Comparison of ENCODE assay signal across 9 mouse cellular contexts in the genomic region with DNA sequence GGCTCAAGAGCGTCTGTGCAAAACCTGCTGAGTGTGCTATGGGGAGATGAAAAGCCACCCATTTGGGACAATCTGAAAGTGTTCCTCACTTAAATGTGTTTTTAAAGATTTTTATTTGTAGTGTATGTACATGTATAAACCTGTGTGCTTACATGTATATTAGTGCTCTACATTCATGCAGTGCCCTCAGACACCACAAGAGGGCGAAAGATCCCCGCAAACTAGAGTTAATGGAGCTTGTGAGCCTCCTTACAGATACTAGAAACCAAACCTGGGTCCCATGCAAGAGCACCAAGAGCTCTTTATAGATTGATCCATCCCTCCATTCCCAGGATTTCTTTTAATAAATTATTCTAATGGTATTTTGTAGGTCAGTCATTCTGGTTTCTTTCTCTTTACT. TPM values are rescaled to one million over a fixed set of nuclear protein-coding genes. Genes with fewer than 3 reads are reported as not detected.
DNase-seq lines count a peak whose midpoint lies in the region; ATAC-seq and TF ChIP-seq lines count a peak whose summit lies in the region.
"Had no signal": no experiment of that assay in that cellular context is flagged by ENCODE, and none has a peak within 500 bp of the region (broad histone marks: within the 10 kb centered on the region; RNA-seq: fewer than 3 reads in every experiment).

No protein-coding gene starts in this region.

- 44% methylated on average over 3 of the region's 3 CpGs for WGBS in kidney, embryonic 16.5 days
- 45% methylated on average over 3 of the region's 3 CpGs for WGBS in thymus, adult 2 months

- H3K79me2 ChIP-seq in CH12.LX (replicated peaks; ENCODE audit: control insufficient read depth, extremely low read depth, insufficient read depth, poor library complexity, severe bottlenecking) = no peaks in the 10 kb centered on the region

- TF ChIP-seq EP300 in CH12.LX (IDR thresholded peaks at IDR 0.05; ENCODE audit: low read length) = no peak

- peak; percentile 92 to 94 for TF ChIP-seq CTCF in CH12.LX (conservative IDR thresholded peaks at IDR 0.05 in 1 of 2, IDR thresholded peaks at IDR 0.05 in 1 of 2; ENCODE audit: low read depth in 2 of 2, low read length in 2 of 2)
- no peak for TF ChIP-seq CTCF in thymus, adult 2 months (IDR thresholded peaks at IDR 0.05; ENCODE audit: borderline replicate concordance, control insufficient read depth, extremely low read depth, insufficient read depth, low read length, poor library complexity)

- peak; percentile 66 for DNase-seq in kidney, adult 18-20 months
- peak; percentile 80 for DNase-seq in CH12.LX (ENCODE audit: extremely low read depth)
- DNase-seq in heart, postnatal 4 days = peak; percentile 63
- DNase-seq in lung, postnatal 36 days = peak; percentile 86
- DNase-seq in thymus, adult 2 months = peak; percentile 79
- DNase-seq in frontal cortex, postnatal 14 days (ENCODE audit: low spot score in 2 of 2) = no peak

- no peak overlapping the region for H3K27ac ChIP-seq in kidney, embryonic 16.5 days (ENCODE audit: low read length)
- H3K27ac ChIP-seq in CH12.LX (ENCODE audit: insufficient read depth, low read depth) = no peak overlapping the region
- no peak overlapping the region for H3K27ac ChIP-seq in thymus, adult 2 months (ENCODE audit: control insufficient read depth, insufficient read depth, low read length)
- H3K27ac ChIP-seq: lung, embryonic 15.5 days had no signal

- in situ Hi-C loops in CH12.LX (cut with MboI; ENCODE audit: low pct_ligation_motif_present, low pct_unique_long_range_greater_than_20kb, low sequenced_read_pairs) = loop anchor here (10.0 kb wide), 1 partner anchor 179 kb away; a partner anchor contains a TSS

- H3K4me2 ChIP-seq in kidney, embryonic 16.5 days (replicated peaks; ENCODE audit: low read depth, low read length) = no peak overlapping the region
- H3K4me2 ChIP-seq in CH12.LX (ENCODE audit: insufficient read depth, low read depth, poor library complexity, severe bottlenecking) = no peak overlapping the region
- H3K4me2 ChIP-seq: lung, embryonic 15.5 days had no signal

- no peaks in the 10 kb centered on the region for H3K36me3 ChIP-seq in kidney, embryonic 16.5 days (ENCODE audit: insufficient read depth, low read length)
- H3K36me3 ChIP-seq in CH12.LX (replicated peaks in 1 of 2; ENCODE audit: control insufficient read depth in 1 of 2, insufficient read depth in 1 of 2, low read length in 1 of 2) = no peaks in the 10 kb centered on the region
- no peaks in the 10 kb centered on the region for H3K36me3 ChIP-seq in thymus, adult 2 months (ENCODE audit: control insufficient read depth, insufficient read depth, low read length)
- H3K36me3 ChIP-seq: lung, embryonic 15.5 days had no signal

- no peaks in the 10 kb centered on the region for H3K4me1 ChIP-seq in kidney, embryonic 16.5 days (ENCODE audit: insufficient read depth, low read length)
- peaks cover 0 to 18% of the 10 kb centered on the region in 2 experiments; a peak in 2 of 4 replicates for H3K4me1 ChIP-seq in CH12.LX (ENCODE audit: control insufficient read depth in 1 of 2, insufficient read depth in 2 of 2)
- no peaks in the 10 kb centered on the region for H3K4me1 ChIP-seq in thymus, adult 2 months (replicated peaks; ENCODE audit: control insufficient read depth, insufficient read depth, low read length)
- H3K4me1 ChIP-seq: lung, embryonic 15.5 days had no signal

- dilution Hi-C loops in CH12.LX (cut with MboI; ENCODE audit: extremely low pct_ligation_motif_present, extremely low pct_unique_long_range_greater_than_20kb, low sequenced_read_pairs) = no loop called here

- no peaks in the 10 kb centered on the region for H3K27me3 ChIP-seq in kidney, embryonic 16.5 days (ENCODE audit: insufficient read depth, low read length)
- H3K27me3 ChIP-seq in CH12.LX (replicated peaks) = no peaks in the 10 kb centered on the region
- H3K27me3 ChIP-seq in thymus, adult 2 months (ENCODE audit: control insufficient read depth, insufficient read depth, low read length) = no peaks in the 10 kb centered on the region
- H3K27me3 ChIP-seq: lung, embryonic 15.5 days had no signal

- no peak overlapping the region for H3K9ac ChIP-seq in kidney, embryonic 16.5 days (replicated peaks; ENCODE audit: low read length)
- H3K9ac ChIP-seq in CH12.LX (ENCODE audit: insufficient read depth, low read depth) = no peak overlapping the region
- H3K9ac ChIP-seq: lung, embryonic 15.5 days had no signal

- peak; percentile 94 for TF ChIP-seq RAD21 in CH12.LX (IDR thresholded peaks at IDR 0.05; ENCODE audit: low read depth, low read length)

- no peak for TF ChIP-seq POLR2A in CH12.LX (IDR thresholded peaks at IDR 0.05; ENCODE audit: low read depth, low read length)
- no peak for TF ChIP-seq POLR2A in thymus, adult 2 months (IDR thresholded peaks at IDR 0.05; ENCODE audit: control insufficient read depth, extremely low read depth, insufficient read depth, low read length, poor library complexity)

- H3K4me3 ChIP-seq in kidney, embryonic 16.5 days (ENCODE audit: low read length) = no peak overlapping the region
- H3K4me3 ChIP-seq in CH12.LX (replicated peaks in 1 of 3; ENCODE audit: low read depth in 2 of 3, low read length in 2 of 3, poor library complexity in 1 of 3) = no peak overlapping the region
- H3K4me3 ChIP-seq in thymus, adult 2 months (ENCODE audit: control insufficient read depth, insufficient read depth, low read length) = no peak overlapping the region
- H3K4me3 ChIP-seq: lung, embryonic 15.5 days had no signal

- peaks cover under 1% of the 10 kb centered on the region; the same call in 1 of the 2 replicates for H3K9me3 ChIP-seq in kidney, embryonic 16.5 days (ENCODE audit: low read length)
- H3K9me3 ChIP-seq in CH12.LX (replicated peaks; ENCODE audit: low read length) = no peaks in the 10 kb centered on the region
- H3K9me3 ChIP-seq: lung, embryonic 15.5 days had no signal

- ATAC-seq in kidney, embryonic 16.5 days (ENCODE audit: low FRiP score, low TSS enrichment) = no peak
- ATAC-seq in activated CD4-positive, CD25-positive, alpha-beta regulatory T cell, adult 4 months = peak; percentile 61

TF ChIP-seq in CH12.LX, 34 proteins besides CTCF, POLR2A, EP300 and RAD21:
- no peak for TF ChIP-seq CHD1 (IDR thresholded peaks at IDR 0.05; ENCODE audit: low read depth, low read length)
- no peak for TF ChIP-seq JUND (conservative IDR thresholded peaks at IDR 0.05; ENCODE audit: low read depth, low read length)
- TF ChIP-seq UBTF (IDR thresholded peaks at IDR 0.05; ENCODE audit: low read depth, low read length) = no peak
- TF ChIP-seq NRF1 (IDR thresholded peaks at IDR 0.05; ENCODE audit: low read depth, low read length) = no peak
- no peak for TF ChIP-seq NELFE (IDR thresholded peaks at IDR 0.05; ENCODE audit: low read depth, low read length)
- no peak for TF ChIP-seq JUN (IDR thresholded peaks at IDR 0.05; ENCODE audit: insufficient read depth, low read depth, low read length)
- no peak for TF ChIP-seq TCF12 (IDR thresholded peaks at IDR 0.05; ENCODE audit: low read depth, low read length)
- peak; percentile 63 for TF ChIP-seq ZC3H11A (IDR thresholded peaks at IDR 0.05; ENCODE audit: low read depth, low read length)
- TF ChIP-seq GABPA (IDR thresholded peaks at IDR 0.05; ENCODE audit: insufficient replicate concordance, low read depth, low read length) = no peak
- peak; percentile 95 for TF ChIP-seq SMC3 (IDR thresholded peaks at IDR 0.05; ENCODE audit: low read depth, low read length)
- TF ChIP-seq IRF4 (IDR thresholded peaks at IDR 0.05; ENCODE audit: low read depth, low read length) = no peak

RNA-seq across cellular contexts. Expression of a gene that starts 17.3 kb away (rescaled TPM):
- polyA plus RNA-seq in kidney, embryonic 16.5 days (2015; fragmentation: Nextera tagmentation; extraction: Ambion mirVana) = 1.1 and 1.3 TPM in 2 replicates
- total RNA-seq in CH12.LX (2012; rRNA removed) = 0.42 and 0.55 TPM in 2 replicates
- total RNA-seq in CH12.LX (2014; rRNA removed) = not detected in 2 replicates
- 0.67 and 1.3 TPM in 2 replicates for polyA plus RNA-seq in CH12.LX (2012; ENCODE audit: insufficient read length, low read depth)
- under 1 TPM in 1 of 2 experiments, not detected in 1; 0.73 TPM for polyA plus RNA-seq in activated CD4-positive, CD25-positive, alpha-beta regulatory T cell, adult 4 months (2017; shearing (Covaris generic))
- under 1 TPM; 0.48 to 0.74 TPM for total RNA-seq in heart, postnatal 4 days (2021)
- 0.33 and 1.3 TPM in 2 replicates for polyA plus RNA-seq in thymus, adult 2 months (2012; rRNA removed)

Comparison
In these comparisons a context has a peak if more than half of its experiments do, and no peak if none do; other contexts are left out.
1. DNase-seq: peak in kidney, adult 18-20 months (single experiment), CH12.LX (single experiment), heart, postnatal 4 days (single experiment), lung, postnatal 36 days (single experiment) and thymus, adult 2 months (single experiment); none in frontal cortex, postnatal 14 days (0 of 2).